Mouse (Mus musculus) heart, embryonic 14.5 days (tissue): Measurements from ENCODE around the gene Slc16a8. TPM values are rescaled to one million over a fixed set of nuclear protein-coding genes. Genes with fewer than 3 reads are reported as not detected.

Experiments
- ATAC-seq: fragments of 200-750 bp; cut with Nextera tagmentation; 2 replicates; pipeline ENCODE4 v1.8.0; 2017; ENCODE audit warnings: low read depth, moderate TSS enrichment; ENCODE audit not compliant: insufficient number of reproducible peaks, insufficient read depth, low FRiP score
- H3K27ac ChIP-seq, 2 experiments: fragments of 200-500 bp in 1 of 2; fragments of 300-500 bp in 1 of 2; sonication (generic) in 1 of 2; replicated peaks in 1 of 2; 2 replicates each; pipeline ENCODE4 v1.5.1; 2012 to 2014; ENCODE audit warnings: low read depth in 2 of 2, low read length in 2 of 2, control low read depth in 1 of 2, mild to moderate bottlenecking in 1 of 2, mixed read lengths in 1 of 2; ENCODE audit not compliant: control insufficient read depth in 1 of 2, insufficient read depth in 1 of 2
- H3K27me3 ChIP-seq: fragments of 300-500 bp; sonication (generic); 2 replicates; pipeline ENCODE4 v1.6.1; 2014; ENCODE audit warnings: mild to moderate bottlenecking, low read length, control low read depth; ENCODE audit not compliant: control insufficient read depth, insufficient read depth
- H3K36me3 ChIP-seq: fragments of 300-500 bp; sonication (generic); 2 replicates; pipeline ENCODE4 v1.6.1; 2014; ENCODE audit warnings: mild to moderate bottlenecking, control low read depth, low read length, mixed read lengths; ENCODE audit not compliant: control insufficient read depth, insufficient read depth
- H3K4me1 ChIP-seq, 2 experiments: fragments of 200-500 bp in 1 of 2; fragments of 300-500 bp in 1 of 2; sonication (generic) in 1 of 2; 2 replicates each; pipeline ENCODE4 v1.6.1; 2012 to 2014; ENCODE audit warnings: low read length in 2 of 2, control low read depth in 1 of 2, mixed read lengths in 1 of 2; ENCODE audit not compliant: control insufficient read depth in 2 of 2, insufficient read depth in 2 of 2
- H3K4me2 ChIP-seq: fragments of 300-500 bp; sonication (generic); 2 replicates; pipeline ENCODE4 v1.6.1; 2014; ENCODE audit warnings: mild to moderate bottlenecking, low read length
- H3K4me3 ChIP-seq, 2 experiments: fragments of 200-500 bp in 1 of 2; fragments of 300-500 bp in 1 of 2; sonication (generic) in 1 of 2; 2 replicates each; pipeline ENCODE4 v1.5.1; 2012 to 2014; ENCODE audit warnings: low read length in 2 of 2, mild to moderate bottlenecking in 2 of 2, control low read depth in 1 of 2, low read depth in 1 of 2, moderate library complexity in 1 of 2; ENCODE audit not compliant: control insufficient read depth in 1 of 2, insufficient read depth in 1 of 2
- H3K9ac ChIP-seq: fragments of 300-500 bp; sonication (generic); 2 replicates; pipeline ENCODE4 v1.6.1; 2014; ENCODE audit warnings: mild to moderate bottlenecking, low read length
- H3K9me3 ChIP-seq: fragments of 300-500 bp; sonication (generic); 2 replicates; pipeline ENCODE4 v1.6.1; 2016; ENCODE audit warnings: low read length, control low read depth; ENCODE audit not compliant: control insufficient read depth
- WGBS: fragments of 180-500 bp; shearing (Covaris S2); extraction: QIAGEN DNeasy Blood & Tissue Kit; methylation state at CpG from one replicate; pipeline ENCODE4 v1.1.7; 2014; 5-methylcytosine and 5-hydroxymethylcytosine counted together
- polyA plus RNA-seq: library from polyadenylated mRNA; unstranded; fragments of >200 nt; fragmentation: Nextera tagmentation; extraction: Ambion mirVana; gene quantifications from 2 replicates; pipeline ENCODE4 v1.2.1, GENCODE M21; 2014

Gene Slc16a8
- polyA plus RNA-seq, 1 experiment from 2014 or later: 0.28 TPM

GRCm38 (mm10) chr15:79287091-79287490 lies 32.5 kb upstream of the Slc16a8 start:
- no peaks in the 10 kb centered on the region for H3K9me3 ChIP-seq
- no peak for ATAC-seq
- no peaks in the 10 kb centered on the region for H3K27me3 ChIP-seq
- no peak overlapping the region for H3K9ac ChIP-seq
- WGBS: 91% methylated on average over 7 of the region's 7 CpGs
- H3K36me3 ChIP-seq: no peaks in the 10 kb centered on the region; the same call in 1 of the 2 replicates
- H3K4me3 ChIP-seq: no peak overlapping the region
- no peaks in the 10 kb centered on the region; a peak in 1 of 4 replicates for H3K4me1 ChIP-seq
- no peak overlapping the region for H3K4me2 ChIP-seq
- no peak overlapping the region for H3K27ac ChIP-seq

- ATAC-seq: no peak
- WGBS: 87% methylated on average over 7 of the region's 7 CpGs
Observed at GRCm38 (mm10) chr15:79286141-79286540, 31.6 kb upstream of the Slc16a8 start.

GRCm38 (mm10) chr15:79285399-79285798 lies 30.8 kb upstream of the Slc16a8 start, which contains the start of gene Baiap2l2:
Gene Baiap2l2, minus strand, starts transcription at chr15:79285537.
- no peak for ATAC-seq
- H3K36me3 ChIP-seq: no peaks in the 10 kb centered on the region; the same call in 1 of the 2 replicates
- no peak within 1 kb of the TSS for H3K4me2 ChIP-seq
- WGBS: 77% methylated on average over 10 of the region's 10 CpGs
- H3K27ac ChIP-seq: no peak within 1 kb of the TSS
- no peak within 1 kb of the TSS for H3K9ac ChIP-seq
- no peaks in the 10 kb centered on the region for H3K27me3 ChIP-seq
- H3K4me1 ChIP-seq: peaks cover 0 to 3% of the 10 kb centered on the region in 2 experiments; a peak in 1 of 4 replicates
- H3K9me3 ChIP-seq: no peaks in the 10 kb centered on the region
- no peak within 1 kb of the TSS for H3K4me3 ChIP-seq

More at GRCm38 (mm10) chr15:79286141-79286540, 31.6 kb upstream of the Slc16a8 start:
- H3K27me3 ChIP-seq: no peaks in the 10 kb centered on the region
- no peak overlapping the region for H3K9ac ChIP-seq
- H3K4me1 ChIP-seq: peaks cover 0 to 2% of the 10 kb centered on the region in 2 experiments; a peak in 1 of 4 replicates
- no peak overlapping the region for H3K4me3 ChIP-seq
- no peak overlapping the region for H3K27ac ChIP-seq
- H3K4me2 ChIP-seq: no peak overlapping the region
- no peaks in the 10 kb centered on the region for H3K9me3 ChIP-seq
- no peaks in the 10 kb centered on the region; the same call in 1 of the 2 replicates for H3K36me3 ChIP-seq

DNA sequence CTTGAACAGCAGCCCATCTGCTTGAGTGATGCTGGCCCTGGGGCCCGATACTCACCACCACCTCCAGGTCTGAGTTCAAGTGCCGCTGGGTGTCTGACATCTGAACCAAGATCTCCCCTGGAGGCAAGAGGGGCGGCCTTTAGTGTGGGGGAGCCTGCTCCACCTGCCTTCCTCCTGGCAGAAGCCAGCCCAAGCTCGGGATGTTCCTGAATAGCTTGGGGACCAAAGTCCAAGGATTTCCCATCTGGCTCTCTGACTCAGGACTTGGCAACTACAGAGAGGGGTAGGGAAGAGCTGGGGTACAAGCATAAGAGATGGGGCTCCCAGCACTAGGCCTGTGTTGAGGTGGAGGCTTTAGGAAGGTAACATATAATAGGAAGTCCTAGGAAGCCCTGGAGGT lies 28.8 kb upstream of the Slc16a8 start:
- no peaks in the 10 kb centered on the region for H3K27me3 ChIP-seq
- H3K9me3 ChIP-seq: 0 out of 2 replicates have a peak, but pooled peaks cover 3% of the 10 kb centered on the region
- H3K27ac ChIP-seq: no peak overlapping the region
- no peak overlapping the region for H3K4me3 ChIP-seq
- H3K4me1 ChIP-seq: peaks cover 0 to 3% of the 10 kb centered on the region in 2 experiments; a peak in 1 of 4 replicates
- WGBS: 81% methylated on average over 4 of the region's 4 CpGs
- no peak overlapping the region for H3K9ac ChIP-seq
- no peak overlapping the region for H3K4me2 ChIP-seq
- no peak for ATAC-seq
- H3K36me3 ChIP-seq: no peaks in the 10 kb centered on the region; the same call in 1 of the 2 replicates

DNA sequence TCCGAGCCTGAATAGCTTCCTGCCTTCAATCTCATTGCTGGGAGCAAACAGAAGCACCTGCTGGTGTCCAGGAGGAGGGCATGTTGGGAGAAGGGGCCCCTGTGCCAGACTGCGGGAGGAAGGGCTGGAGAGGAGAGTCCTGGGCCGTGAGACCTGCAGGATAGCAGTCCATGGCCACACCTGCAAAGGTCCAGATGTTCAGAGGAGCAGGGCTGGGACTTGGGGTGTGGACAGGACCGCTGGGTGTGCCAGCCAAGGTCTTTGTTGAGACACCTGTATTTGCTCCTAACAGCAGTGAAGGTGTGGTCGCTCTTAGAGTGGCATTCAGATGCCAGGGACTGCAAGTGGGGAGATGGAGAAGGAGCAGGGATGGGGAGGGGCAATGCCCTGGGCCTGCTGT lies 27.9 kb upstream of the Slc16a8 start:
- Histone ChIP-seq H3K4me1 (peaks cover 0 to 3% of the 10 kb centered on the region in 2 experiments; a peak in 1 of 4 replicates), H3K4me2 (no peak overlapping the region), H3K27ac (no peak overlapping the region), H3K27me3 (no peaks in the 10 kb centered on the region), H3K9me3 (0 out of 2 replicates have a peak, but pooled peaks cover 3% of the 10 kb centered on the region), H3K36me3 (no peaks in the 10 kb centered on the region; the same call in 1 of the 2 replicates), H3K4me3 (no peak overlapping the region), H3K9ac (no peak overlapping the region)
- no peak for ATAC-seq
- whole genome bisulfite sequencing: 78% methylated on average over 5 of the region's 5 CpGs

DNA sequence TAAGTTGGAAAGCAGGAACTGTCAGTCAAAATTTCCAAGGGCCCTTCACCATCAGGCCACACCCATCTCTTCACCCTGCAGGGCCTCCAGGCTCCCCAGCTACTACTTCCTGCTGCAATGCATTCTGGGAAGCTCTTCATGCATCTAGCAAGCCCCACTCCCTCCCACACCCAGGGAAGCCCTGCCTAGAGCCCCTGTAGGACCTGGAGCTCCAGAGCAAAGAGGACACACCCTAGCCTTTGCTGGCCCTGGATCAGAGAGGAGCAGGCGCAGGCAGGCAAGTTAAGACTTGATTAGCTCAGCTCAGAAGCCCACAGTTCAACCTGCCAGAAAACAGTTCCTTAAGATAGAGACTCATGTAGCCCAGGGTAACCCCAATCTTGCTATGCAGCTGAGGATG lies 26.8 kb upstream of the Slc16a8 start:
- Histone ChIP-seq H3K9ac (no peak overlapping the region), H3K4me3 (no peak overlapping the region), H3K4me2 (no peak overlapping the region), H3K27me3 (no peaks in the 10 kb centered on the region), H3K4me1 (peaks cover 0 to 3% of the 10 kb centered on the region in 2 experiments; a peak in 1 of 4 replicates), H3K9me3 (0 out of 2 replicates have a peak, but pooled peaks cover 3% of the 10 kb centered on the region), H3K27ac (no peak overlapping the region), H3K36me3 (no peaks in the 10 kb centered on the region; the same call in 1 of the 2 replicates)
- 70% methylated on average over 1 of the region's 1 CpGs for WGBS
- ATAC-seq: no peak

DNA sequence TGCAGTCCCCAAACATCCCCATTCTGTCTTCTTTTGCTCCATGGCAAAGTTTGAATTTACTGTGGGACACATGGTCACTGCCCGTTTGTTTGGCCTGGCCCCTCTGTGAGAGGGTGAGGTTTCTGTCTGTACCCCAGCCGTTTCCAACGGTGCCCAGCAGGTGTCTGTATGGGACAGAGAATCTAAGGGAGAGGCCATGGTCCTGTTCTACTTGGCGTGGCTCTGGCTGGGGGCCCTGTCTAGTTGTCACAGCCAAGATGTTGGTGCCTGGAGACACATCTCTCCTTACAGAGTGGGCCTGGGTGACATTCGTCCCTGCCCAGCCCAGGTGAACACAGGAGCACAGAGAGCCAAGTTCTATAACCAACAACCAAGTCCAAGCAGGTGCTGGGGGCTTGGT lies 26.3 kb upstream of the Slc16a8 start:
- Histone ChIP-seq H3K4me1 (peaks cover 0 to 3% of the 10 kb centered on the region in 2 experiments; a peak in 1 of 4 replicates), H3K27me3 (no peaks in the 10 kb centered on the region), H3K9me3 (0 out of 2 replicates have a peak, but pooled peaks cover 3% of the 10 kb centered on the region), H3K4me2 (no peak overlapping the region), H3K36me3 (no peaks in the 10 kb centered on the region), H3K9ac (no peak overlapping the region), H3K4me3 (no peak overlapping the region), H3K27ac (no peak overlapping the region)
- ATAC-seq: no peak
- WGBS: 51% methylated on average over 5 of the region's 5 CpGs

- 21% methylated on average over 6 of the region's 6 CpGs for WGBS
- Histone ChIP-seq H3K4me3 (no peak overlapping the region), H3K36me3 (no peaks in the 10 kb centered on the region), H3K9ac (no peak overlapping the region), H3K9me3 (0 out of 2 replicates have a peak, but pooled peaks cover 3% of the 10 kb centered on the region), H3K4me1 (peaks cover 0 to 3% of the 10 kb centered on the region in 2 experiments; a peak in 1 of 4 replicates), H3K4me2 (no peak overlapping the region), H3K27ac (no peak overlapping the region), H3K27me3 (no peaks in the 10 kb centered on the region)
- no peak for ATAC-seq
Observed at GRCm38 (mm10) chr15:79280209-79280608, 25.6 kb upstream of the Slc16a8 start.
